Mouse (Mus musculus) cortical plate, adult 2 months (tissue): ENCODE data around the gene Akap12.

ENCODE experiments used
- CTCF ChIP-seq: fragments of 200-500 bp; IDR thresholded peaks from 2 replicates; pipeline ENCODE4 v1.5.1; 2011; ENCODE audit warnings: mild to moderate bottlenecking, control low read depth, low read length; ENCODE audit not compliant: insufficient read depth; ENCODE audit errors: extremely low read depth
- POLR2A ChIP-seq: fragments of 200-500 bp; IDR thresholded peaks from 2 replicates; pipeline ENCODE4 v1.6.1; 2011; ENCODE audit warnings: mild to moderate bottlenecking, low read length, control low read depth; ENCODE audit not compliant: insufficient read depth; ENCODE audit errors: extremely low read depth

- TF ChIP-seq CTCF (peak; percentile 43; the same call in 1 of the 2 replicates), POLR2A (no peak)
Measured at GRCm38 (mm10) chr10:4372011-4372410, 105.8 kb downstream of the Akap12 start.
